Mouse (Mus musculus): ENCODE results near the gene Rictor.

- no peak for TF ChIP-seq GATA1 (IDR thresholded peaks at IDR 0.05; ENCODE audit: borderline replicate concordance, low read length)
- TF ChIP-seq FLI1 (IDR thresholded peaks at IDR 0.05; ENCODE audit: low read length) = no peak
Measured at GRCm38 (mm10) chr15:6754400-6754799, 46.2 kb downstream of the Rictor start.
